Mouse (Mus musculus) liver, embryonic 14.5 days (tissue): ENCODE measurements at regions not wholly inside any gene's neighbourhood (a gene's known extent, or its start where the extent isn't known, plus 50 kb on each side); places are given as distances from the start of the nearest gene placed in this dataset.

Source experiments
- CTCF ChIP-seq: IDR thresholded peaks from 2 replicates; pipeline ENCODE4 v1.5.1; 2016; ENCODE audit warnings: antibody characterized with exemption, low read depth, control low read depth
- EP300 ChIP-seq: IDR thresholded peaks from 2 replicates; pipeline ENCODE4 v1.6.1; 2016; ENCODE audit warnings: antibody characterized with exemption, low read depth

- TF ChIP-seq EP300 (no peak), CTCF (no peak)
Measured at GRCm38 (mm10) chr1:90287251-90287650, 83.5 kb downstream of the Ackr3 start.
